Mouse (Mus musculus): ENCODE results near the gene Ablim1. TPM values are rescaled to one million over a fixed set of nuclear protein-coding genes. Genes with fewer than 3 reads are reported as not detected.
A peak's percentile ranks its signal among the peaks of the same experiment; 100 is the strongest.

The Ablim1 gene
- polyA plus RNA-seq, 1 experiment from 2014 or later, result 62.0 TPM

DNA sequence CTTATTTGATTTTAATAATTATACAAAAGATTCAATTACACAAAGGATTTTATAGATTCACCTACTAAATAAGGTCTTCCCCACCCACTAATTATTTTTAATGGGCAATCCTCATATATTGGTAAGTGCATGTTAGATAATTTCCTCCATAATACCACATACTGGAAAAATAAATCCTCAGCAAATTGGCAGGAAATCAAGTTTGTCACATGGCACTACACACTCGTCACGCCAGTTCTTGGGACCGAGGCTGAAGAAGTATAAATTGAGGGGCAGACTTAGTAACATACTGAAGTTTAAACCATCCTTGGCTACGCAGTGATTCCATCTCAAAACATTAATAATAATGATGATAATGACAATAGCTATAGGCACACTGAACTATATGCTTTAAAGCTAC lies 8.1 kb downstream of the Ablim1 start:
- no peak for ATAC-seq (ENCODE audit: low FRiP score, low TSS enrichment)
- Histone ChIP-seq H3K27me3 (ENCODE audit: control insufficient read depth, insufficient read depth, low read length) (no peaks in the 10 kb centered on the region), H3K27ac (replicated peaks) (no peak overlapping the region), H3K36me3 (ENCODE audit: control insufficient read depth, insufficient read depth, low read length) (no peaks in the 10 kb centered on the region), H3K9ac (ENCODE audit: low read length) (no peak overlapping the region), H3K4me1 (replicated peaks; ENCODE audit: control insufficient read depth, insufficient read depth) (peaks cover 2% of the 10 kb centered on the region; the same call in 1 of the 2 replicates), H3K9me3 (ENCODE audit: control insufficient read depth, low read length) (no peaks in the 10 kb centered on the region), H3K4me2 (replicated peaks; ENCODE audit: low read depth) (no peak overlapping the region), H3K4me3 (ENCODE audit: low read depth, low read length) (no peak overlapping the region)
- DNase-seq (ENCODE audit: low spot score), result no peak
- TF ChIP-seq EP300 (optimal IDR thresholded peaks at IDR 0.05) (no peak), CTCF (IDR thresholded peaks at IDR 0.05; ENCODE audit: low read depth) (no peak)
- WGBS, result 41% methylated on average over 4 of the region's 4 CpGs

DNA sequence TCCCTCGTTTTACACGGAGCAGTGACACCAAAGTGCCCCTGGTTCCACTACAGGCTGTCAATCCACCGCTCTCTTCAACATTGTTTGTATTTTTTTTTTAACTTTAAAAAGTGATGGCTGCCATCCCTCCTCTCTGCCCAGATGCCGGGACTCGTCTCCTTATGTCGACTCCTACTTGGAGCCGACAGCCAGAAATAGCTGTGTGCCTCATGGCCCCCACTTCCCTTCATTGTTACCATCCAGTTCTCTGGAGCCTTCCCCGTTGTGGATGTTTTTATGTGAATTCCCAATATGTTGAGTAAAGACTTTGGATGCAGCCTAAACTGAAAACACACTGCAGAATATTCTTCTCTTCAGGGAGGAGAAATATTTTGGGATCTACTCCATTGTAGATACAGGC lies 8.7 kb downstream of the Ablim1 start:
- Histone ChIP-seq H3K4me3 (ENCODE audit: low read depth, low read length) (no peak overlapping the region), H3K27me3 (ENCODE audit: control insufficient read depth, insufficient read depth, low read length) (no peaks in the 10 kb centered on the region), H3K27ac (replicated peaks) (no peak overlapping the region), H3K9ac (ENCODE audit: low read length) (no peak overlapping the region), H3K4me2 (replicated peaks; ENCODE audit: low read depth) (no peak overlapping the region), H3K9me3 (ENCODE audit: control insufficient read depth, low read length) (no peaks in the 10 kb centered on the region), H3K36me3 (ENCODE audit: control insufficient read depth, insufficient read depth, low read length) (no peaks in the 10 kb centered on the region), H3K4me1 (replicated peaks; ENCODE audit: control insufficient read depth, insufficient read depth) (peaks cover 2% of the 10 kb centered on the region; the same call in 1 of the 2 replicates)
- WGBS, result 68% methylated on average over 8 of the region's 8 CpGs
- no peak for DNase-seq (ENCODE audit: low spot score)
- ATAC-seq (ENCODE audit: low FRiP score, low TSS enrichment), result no peak
- TF ChIP-seq CTCF (IDR thresholded peaks at IDR 0.05; ENCODE audit: low read depth) (no peak), EP300 (optimal IDR thresholded peaks at IDR 0.05) (no peak)

DNA sequence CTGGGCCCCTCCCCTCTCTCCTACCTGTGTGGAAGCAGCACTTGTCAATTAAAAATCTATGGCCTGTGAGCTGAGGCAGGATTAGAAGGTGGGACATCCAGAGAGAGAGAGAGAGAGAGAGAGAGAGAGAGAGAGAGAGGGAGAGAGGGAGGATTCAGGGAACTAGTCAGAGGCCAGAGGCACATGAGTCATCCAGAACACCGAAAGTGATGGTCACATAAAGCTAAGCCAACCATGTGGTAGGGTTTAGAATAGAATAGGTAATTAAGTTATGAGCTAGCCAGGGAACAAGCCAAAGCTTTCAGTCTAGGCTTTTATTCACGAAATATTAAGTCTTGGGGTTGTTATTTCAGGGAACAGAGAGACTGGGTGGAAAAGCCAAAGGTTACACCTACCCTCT lies 10.1 kb downstream of the Ablim1 start:
- Histone ChIP-seq H3K27ac (replicated peaks) (no peak overlapping the region), H3K9me3 (ENCODE audit: control insufficient read depth, low read length) (no peaks in the 10 kb centered on the region), H3K9ac (ENCODE audit: low read length) (no peak overlapping the region), H3K4me3 (ENCODE audit: low read depth, low read length) (no peak overlapping the region), H3K4me1 (replicated peaks; ENCODE audit: control insufficient read depth, insufficient read depth) (0 out of 2 replicates have a peak, but pooled peaks cover 2% of the 10 kb centered on the region), H3K36me3 (ENCODE audit: control insufficient read depth, insufficient read depth, low read length) (no peaks in the 10 kb centered on the region), H3K27me3 (ENCODE audit: control insufficient read depth, insufficient read depth, low read length) (no peaks in the 10 kb centered on the region), H3K4me2 (replicated peaks; ENCODE audit: low read depth) (no peak overlapping the region)
- ATAC-seq (ENCODE audit: low FRiP score, low TSS enrichment) (no peak), DNase-seq (ENCODE audit: low spot score) (no peak)
- TF ChIP-seq EP300 (optimal IDR thresholded peaks at IDR 0.05) (no peak), CTCF (IDR thresholded peaks at IDR 0.05; ENCODE audit: low read depth) (no peak)
- 75% methylated on average over 2 of the region's 2 CpGs for WGBS

DNA sequence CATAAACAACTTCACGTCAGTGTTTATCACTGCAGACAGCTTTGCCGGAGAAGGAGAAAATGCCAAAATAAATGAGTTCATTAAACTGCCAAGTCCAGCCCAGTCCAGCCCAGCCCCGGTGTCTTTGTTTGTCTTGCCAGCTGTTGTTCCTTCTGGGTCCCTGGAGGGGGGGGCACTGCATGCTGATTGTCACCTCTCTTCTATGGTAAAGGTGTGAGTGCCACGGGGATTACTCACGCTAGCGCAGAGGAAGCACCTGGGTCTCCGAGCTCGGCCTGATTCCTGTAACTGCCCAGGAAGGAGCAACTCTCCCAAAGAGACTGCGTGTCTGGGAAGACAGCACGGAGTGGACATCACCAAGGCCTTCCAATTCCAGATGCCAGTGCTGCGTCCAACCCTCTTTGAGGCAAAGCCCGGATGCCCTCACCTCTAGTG lies 12.7 kb downstream of the Ablim1 start:
- Histone ChIP-seq H3K36me3 (ENCODE audit: control insufficient read depth, insufficient read depth, low read length) (no peaks in the 10 kb centered on the region), H3K9me3 (ENCODE audit: control insufficient read depth, low read length) (no peaks in the 10 kb centered on the region), H3K27ac (replicated peaks) (0 out of 2 replicates have a peak overlapping the region, but pooled peaks have one; percentile 13), H3K4me3 (ENCODE audit: low read depth, low read length) (no peak overlapping the region), H3K9ac (ENCODE audit: low read length) (no peak overlapping the region), H3K27me3 (ENCODE audit: control insufficient read depth, insufficient read depth, low read length) (no peaks in the 10 kb centered on the region), H3K4me2 (replicated peaks; ENCODE audit: low read depth) (no peak overlapping the region), H3K4me1 (replicated peaks; ENCODE audit: control insufficient read depth, insufficient read depth) (0 out of 2 replicates have a peak, but pooled peaks cover 2% of the 10 kb centered on the region)
- ATAC-seq (ENCODE audit: low FRiP score, low TSS enrichment), result peak; percentile 39; the same call in 1 of the 2 replicates
- WGBS, result 39% methylated on average over 12 of the region's 12 CpGs
- TF ChIP-seq CTCF (IDR thresholded peaks at IDR 0.05; ENCODE audit: low read depth) (no peak), EP300 (optimal IDR thresholded peaks at IDR 0.05) (no peak)
- DNase-seq (ENCODE audit: low spot score), result no peak

DNA sequence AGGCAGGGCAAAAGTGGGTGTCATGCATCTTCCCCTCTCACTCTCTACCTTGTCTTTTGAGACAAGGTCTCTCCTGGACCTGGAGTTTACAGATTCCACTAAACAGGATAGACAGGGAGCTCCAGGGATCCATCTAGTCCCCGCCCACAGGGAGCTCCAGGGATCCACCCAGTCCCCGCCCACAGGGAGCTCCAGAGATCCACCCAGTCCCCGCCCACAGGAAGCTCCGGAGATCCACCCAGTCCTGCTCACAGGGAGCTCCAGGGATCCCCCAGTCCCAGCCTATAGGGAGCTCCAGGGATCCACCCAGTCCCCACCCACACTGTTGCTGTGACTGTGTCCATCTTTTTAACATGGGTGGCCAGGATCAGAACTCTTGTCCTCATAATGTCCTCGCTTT lies 16.7 kb downstream of the Ablim1 start:
- no peak for ATAC-seq (ENCODE audit: low FRiP score, low TSS enrichment)
- TF ChIP-seq EP300 (optimal IDR thresholded peaks at IDR 0.05) (no peak), CTCF (IDR thresholded peaks at IDR 0.05; ENCODE audit: low read depth) (no peak)

DNA sequence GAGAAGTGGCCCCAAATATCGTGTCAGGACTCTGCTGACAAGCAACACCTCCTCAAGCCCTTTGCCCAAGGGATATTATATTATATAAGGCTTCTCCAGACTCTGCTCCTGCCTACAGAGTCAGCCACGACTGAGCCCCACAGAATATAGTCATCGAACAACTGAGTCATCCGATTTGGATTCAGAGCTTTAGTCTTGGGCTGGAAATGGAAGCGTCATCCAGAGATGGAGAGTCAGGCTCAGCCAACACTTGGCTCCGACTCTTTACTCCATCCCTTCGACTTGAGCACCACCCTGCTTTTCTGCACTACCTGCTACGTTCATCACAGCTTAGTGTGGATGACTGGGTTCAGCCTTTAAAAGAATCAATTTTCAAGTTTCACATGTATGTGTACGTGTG lies 17.3 kb downstream of the Ablim1 start:
- H3K9me3 ChIP-seq (ENCODE audit: control insufficient read depth, low read length), result no peaks in the 10 kb centered on the region
- DNase-seq (ENCODE audit: low spot score) (no peak), ATAC-seq (ENCODE audit: low FRiP score, low TSS enrichment) (no peak)
- no peak overlapping the region for H3K27ac ChIP-seq (replicated peaks)
- no peak overlapping the region for H3K9ac ChIP-seq (ENCODE audit: low read length)
- 0 out of 2 replicates have a peak, but pooled peaks cover 2% of the 10 kb centered on the region for H3K4me1 ChIP-seq (replicated peaks; ENCODE audit: control insufficient read depth, insufficient read depth)
- no peak overlapping the region for H3K4me2 ChIP-seq (replicated peaks; ENCODE audit: low read depth)
- no peaks in the 10 kb centered on the region for H3K27me3 ChIP-seq (ENCODE audit: control insufficient read depth, insufficient read depth, low read length)
- no peak overlapping the region for H3K4me3 ChIP-seq (ENCODE audit: low read depth, low read length)
- 87% methylated on average over 9 of the region's 9 CpGs for WGBS
- H3K36me3 ChIP-seq (ENCODE audit: control insufficient read depth, insufficient read depth, low read length), result no peaks in the 10 kb centered on the region
- TF ChIP-seq EP300 (optimal IDR thresholded peaks at IDR 0.05), result no peak
- TF ChIP-seq CTCF (IDR thresholded peaks at IDR 0.05; ENCODE audit: low read depth), result no peak

More for the DNA sequence above, 16.7 kb downstream of the Ablim1 start:
- H3K9me3 ChIP-seq (ENCODE audit: control insufficient read depth, low read length), result no peaks in the 10 kb centered on the region
- 0 out of 2 replicates have a peak, but pooled peaks cover 2% of the 10 kb centered on the region for H3K4me1 ChIP-seq (replicated peaks; ENCODE audit: control insufficient read depth, insufficient read depth)
- no peak overlapping the region for H3K4me2 ChIP-seq (replicated peaks; ENCODE audit: low read depth)
- WGBS, result 79% methylated on average over 5 of the region's 5 CpGs
- peak; percentile 46 for DNase-seq (ENCODE audit: low spot score)
- H3K9ac ChIP-seq (ENCODE audit: low read length), result no peak overlapping the region
- H3K4me3 ChIP-seq (ENCODE audit: low read depth, low read length), result no peak overlapping the region
- no peaks in the 10 kb centered on the region for H3K36me3 ChIP-seq (ENCODE audit: control insufficient read depth, insufficient read depth, low read length)
- H3K27ac ChIP-seq (replicated peaks), result no peak overlapping the region
- no peaks in the 10 kb centered on the region for H3K27me3 ChIP-seq (ENCODE audit: control insufficient read depth, insufficient read depth, low read length)

Data from stomach, postnatal 0 days (tissue).